Mouse (Mus musculus) megakaryocyte progenitor cell, adult 5-6 weeks (primary cell): ENCODE results near the gene Dennd1b. TPM values are rescaled to one million over a fixed set of nuclear protein-coding genes. Genes with fewer than 3 reads are reported as not detected.

Source experiments
- ATAC-seq: replicated peaks from 2 replicates; pipeline ENCODE4 v1.8.0; 2016; ENCODE audit warnings: mild to moderate bottlenecking, moderate TSS enrichment, inconsistent platforms; ENCODE audit not compliant: poor library complexity
- total RNA-seq, 2 experiments: library from RNA; stranded (forward) in 1 of 2; stranded (reverse) in 1 of 2; fragments of 157-497, 149-512 nt in 1 of 2; fragments of 200-1000 nt in 1 of 2; gene quantifications; 2 replicates each; pipeline versions ENCODE4 v1.2.3 to v1.2.4; 2015 to 2017

Gene Dennd1b
- 21.3 and 35.7 TPM in 2 replicates for total RNA-seq (2015)
- total RNA-seq (2017), result 21.5 and 22.6 TPM in 2 replicates

DNA sequence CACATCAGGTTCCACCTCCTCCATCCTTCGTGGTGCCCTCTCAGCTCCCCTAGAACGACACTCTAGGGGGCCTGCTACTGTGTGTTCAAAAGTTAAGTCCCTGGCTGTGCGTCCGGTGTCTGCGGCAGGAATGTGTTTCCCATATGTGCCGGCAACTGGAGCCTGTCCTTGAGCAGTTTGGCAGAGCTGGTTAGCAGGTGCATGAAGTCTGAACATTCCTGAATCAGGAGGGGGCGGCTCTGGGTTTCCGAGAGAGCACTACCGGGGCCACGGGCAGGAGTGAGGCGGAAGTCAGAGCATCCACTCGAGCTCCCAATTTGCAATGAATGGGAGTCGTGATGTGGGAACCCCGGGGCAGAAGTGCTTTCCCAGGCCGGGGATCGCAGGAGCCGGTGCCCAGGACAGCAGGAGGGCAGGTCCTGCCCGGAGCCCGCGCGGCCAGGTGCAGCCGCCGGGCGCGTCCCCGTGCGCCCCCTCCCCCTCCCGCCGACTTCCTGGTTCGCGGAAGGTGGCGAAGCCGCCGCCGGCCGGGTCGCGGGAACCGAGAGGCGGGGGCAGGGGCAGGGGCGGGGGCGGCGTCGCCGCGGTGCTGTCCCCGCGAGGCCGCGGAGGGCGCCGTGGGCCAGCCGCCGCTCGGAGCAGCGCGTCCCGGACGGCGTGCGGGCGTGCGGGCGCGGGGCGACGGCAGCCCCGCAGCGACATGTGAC is at the start of gene Dennd1b:
TSS of gene Dennd1b (plus strand) at position 275 of the 707 bp plus-strand sequence.
- peak; percentile 55 for ATAC-seq

DNA sequence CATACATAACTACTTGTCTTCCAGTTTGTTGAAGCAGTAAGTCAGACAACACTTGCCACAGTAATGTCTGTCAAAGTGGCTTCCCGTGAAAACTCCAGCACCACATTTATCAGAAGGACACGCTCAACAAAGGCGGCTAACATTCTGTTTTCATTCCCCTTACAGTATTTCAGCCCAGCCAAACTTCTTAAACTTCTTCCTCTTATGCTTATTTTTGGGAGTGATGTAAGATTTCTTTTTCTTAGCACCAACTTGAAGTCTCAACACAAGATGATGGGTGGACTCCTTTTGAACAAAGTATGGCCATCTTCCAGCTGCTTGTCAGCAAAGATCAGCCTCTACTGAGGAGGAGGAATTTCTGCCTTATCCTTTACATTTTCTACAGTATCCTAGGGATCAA is 47.6 kb upstream of the Dennd1b start:
- no peak for ATAC-seq

DNA sequence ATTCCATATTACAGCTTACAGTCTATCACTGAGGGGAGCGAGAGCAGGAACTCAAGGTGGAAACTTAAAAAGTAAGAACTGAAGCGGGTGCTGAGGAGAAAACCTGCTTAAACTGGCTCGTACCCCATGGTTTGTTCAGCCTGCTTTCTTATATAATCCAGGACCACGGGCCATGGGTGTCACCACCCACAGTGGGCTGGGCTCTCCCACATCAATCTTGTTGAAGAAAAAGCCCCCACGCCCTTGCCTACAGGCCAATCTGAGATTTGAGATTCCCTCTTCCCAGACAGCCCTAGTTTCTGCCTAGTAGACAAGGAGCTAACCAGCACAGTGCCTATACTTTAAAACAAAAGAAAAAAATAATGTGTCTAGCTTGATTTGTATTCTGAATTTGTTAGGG is 43.6 kb upstream of the Dennd1b start:
- ATAC-seq, result no peak

GRCm38 (mm10) chr1:138920082-138920481 is 43.2 kb upstream of the Dennd1b start:
- ATAC-seq, result peak; percentile 76

GRCm38 (mm10) chr1:138920799-138921198 is 42.4 kb upstream of the Dennd1b start:
- ATAC-seq, result no peak

- ATAC-seq, result peak; percentile 76
Observed at GRCm38 (mm10) chr1:138922886-138923285, 40.3 kb upstream of the Dennd1b start.

DNA sequence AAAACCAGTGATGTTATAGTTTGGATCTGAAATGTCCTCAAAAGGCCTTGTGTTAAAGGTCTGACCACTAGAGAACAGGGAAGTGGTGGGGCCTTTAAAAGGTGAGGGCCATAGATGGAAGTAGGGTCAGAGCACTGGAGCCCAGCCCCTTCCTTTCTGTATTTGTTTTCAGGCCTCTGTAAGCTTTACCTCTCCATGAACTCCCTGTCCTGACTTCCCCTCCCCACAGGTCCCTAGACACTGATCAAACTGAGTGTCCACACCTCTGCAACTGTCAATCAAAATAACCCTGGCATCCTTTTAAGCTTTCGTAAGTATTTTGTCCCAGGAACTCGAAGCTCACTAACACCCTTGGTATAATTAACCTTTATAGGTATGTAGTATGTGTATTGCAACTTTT is 39.0 kb upstream of the Dennd1b start:
- no peak for ATAC-seq

GRCm38 (mm10) chr1:138928671-138929483 is 34.4 kb upstream of the Dennd1b start:
- ATAC-seq, result peak; percentile 73

GRCm38 (mm10) chr1:138929985-138930384 is 33.2 kb upstream of the Dennd1b start:
- no peak for ATAC-seq

- no peak for ATAC-seq
Observed at GRCm38 (mm10) chr1:138930856-138931255, 32.4 kb upstream of the Dennd1b start.

DNA sequence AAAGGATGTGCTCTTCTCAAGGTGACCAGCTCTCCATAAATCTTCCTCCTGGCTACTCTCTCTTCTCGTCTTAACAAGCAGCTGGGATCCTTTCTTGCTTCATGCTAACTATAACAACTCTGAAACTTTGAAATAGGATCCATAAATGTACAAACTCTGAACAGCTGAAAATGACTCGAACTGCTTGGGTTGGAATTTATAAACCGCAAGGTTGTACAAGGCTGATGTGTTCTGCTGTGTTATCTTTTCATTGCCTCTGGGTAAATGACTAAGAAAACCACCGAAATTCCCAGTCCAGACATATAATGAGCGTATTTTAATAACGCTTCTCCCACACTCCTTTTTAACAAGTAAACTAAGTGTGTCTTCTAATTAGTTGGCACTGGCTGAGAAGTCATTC is 27.1 kb upstream of the Dennd1b start:
- ATAC-seq, result no peak

GRCm38 (mm10) chr1:138937686-138938370 is 25.4 kb upstream of the Dennd1b start:
- no peak for ATAC-seq

DNA sequence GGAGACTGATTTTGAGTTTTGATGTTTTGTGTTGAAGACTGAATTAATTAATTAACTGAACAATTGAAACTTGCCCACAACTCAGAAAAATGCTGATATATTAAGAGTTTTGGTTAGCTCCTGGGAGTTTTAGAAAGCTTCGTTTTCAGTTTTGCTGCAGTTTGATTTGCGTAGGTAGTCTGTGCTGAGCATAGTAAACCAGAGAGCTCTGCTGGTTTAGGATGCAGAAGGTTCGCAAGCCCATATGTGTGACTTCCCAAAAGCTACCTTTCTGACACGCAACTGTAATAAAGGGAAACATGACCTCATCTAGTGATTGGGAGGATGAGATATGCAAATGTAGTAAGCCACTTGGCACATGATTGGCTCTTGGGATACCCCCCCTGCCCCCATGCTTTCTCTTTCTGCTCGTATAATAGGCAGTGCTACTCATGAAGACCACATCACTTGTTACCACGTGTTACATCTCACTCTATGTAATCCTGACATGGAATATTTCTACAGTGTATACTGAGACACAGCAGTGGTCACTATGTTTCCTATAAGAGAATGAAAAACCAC is 23.6 kb upstream of the Dennd1b start:
- ATAC-seq, result peak; percentile 84

GRCm38 (mm10) chr1:138940407-138940806 is 22.8 kb upstream of the Dennd1b start:
- ATAC-seq, result peak; percentile 56

DNA sequence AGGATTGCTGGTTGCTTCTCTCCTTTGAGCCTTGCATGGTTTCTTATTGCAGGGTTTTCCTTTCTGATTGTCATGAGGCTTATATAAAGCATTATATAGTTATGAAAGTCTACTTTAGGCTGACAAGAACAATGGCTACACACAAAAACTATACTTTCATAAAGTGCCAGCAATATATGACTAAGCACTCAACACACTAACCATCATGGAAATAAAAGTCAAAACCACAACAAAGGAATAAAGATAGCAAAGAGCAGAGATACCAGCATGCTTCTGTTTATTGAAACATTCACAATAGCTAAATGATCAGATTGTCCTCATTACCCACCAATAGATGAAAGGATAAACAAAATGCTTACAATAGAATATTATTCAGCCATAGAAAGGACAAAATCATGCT is 11.1 kb upstream of the Dennd1b start:
- ATAC-seq, result no peak

GRCm38 (mm10) chr1:138954978-138955377 is 8.3 kb upstream of the Dennd1b start:
- no peak for ATAC-seq

DNA sequence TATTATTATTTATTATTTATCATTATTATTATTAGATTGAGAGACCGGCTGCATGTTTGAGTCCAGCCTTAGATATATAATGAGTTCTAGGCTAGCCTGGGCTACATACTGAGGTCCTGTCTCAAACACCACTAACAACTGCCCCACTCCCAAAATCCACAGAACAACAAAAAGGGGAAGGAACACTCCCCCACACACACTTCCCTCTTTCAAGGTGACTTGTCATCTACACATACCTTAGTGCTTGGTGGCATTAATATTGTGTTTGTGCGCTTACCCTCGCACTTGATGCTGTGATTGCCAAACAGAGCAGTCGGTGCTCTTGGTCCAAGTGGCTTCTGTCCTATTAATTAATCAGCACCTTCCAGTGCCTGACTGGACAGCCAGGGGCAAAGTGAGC is 7.8 kb upstream of the Dennd1b start:
- ATAC-seq, result peak; percentile 76

DNA sequence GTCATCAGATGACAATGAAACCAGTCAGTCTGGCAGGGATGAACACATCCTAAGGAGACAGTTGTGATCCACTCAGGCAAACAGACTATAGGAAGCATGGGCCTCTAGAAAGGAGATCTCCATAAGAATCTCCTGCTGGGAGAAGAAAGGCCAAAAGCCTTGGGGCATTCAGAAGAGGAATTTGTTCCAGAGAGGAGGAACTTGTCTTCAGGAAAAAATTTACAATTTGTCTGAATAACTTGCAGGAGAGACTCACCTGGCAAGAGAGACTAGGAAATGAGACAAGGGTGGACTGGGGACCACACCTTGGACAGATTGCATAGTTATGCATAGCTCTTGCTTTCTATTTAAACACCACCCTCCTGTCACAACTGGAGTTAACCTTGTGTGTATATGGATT is 6.7 kb upstream of the Dennd1b start:
- ATAC-seq, result no peak

DNA sequence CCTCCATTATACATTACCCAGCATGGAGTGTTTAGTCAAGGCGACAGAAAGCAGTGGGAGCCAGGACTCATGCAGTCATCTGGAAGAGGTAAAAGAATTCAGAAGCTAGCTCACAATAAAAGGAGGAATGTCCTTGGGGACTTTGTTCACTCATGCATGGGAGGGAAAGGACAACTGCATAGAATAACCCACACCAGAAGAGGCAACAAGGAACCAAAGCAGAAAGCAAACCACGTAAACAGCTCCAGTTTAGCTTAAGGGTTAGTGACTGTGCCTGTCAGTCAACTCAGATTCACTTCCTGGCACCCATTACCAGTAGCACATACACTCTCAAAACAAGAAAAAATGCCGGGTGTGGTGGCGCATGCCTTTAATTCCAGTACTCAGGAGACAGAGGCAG is 6.1 kb upstream of the Dennd1b start:
- ATAC-seq, result no peak

DNA sequence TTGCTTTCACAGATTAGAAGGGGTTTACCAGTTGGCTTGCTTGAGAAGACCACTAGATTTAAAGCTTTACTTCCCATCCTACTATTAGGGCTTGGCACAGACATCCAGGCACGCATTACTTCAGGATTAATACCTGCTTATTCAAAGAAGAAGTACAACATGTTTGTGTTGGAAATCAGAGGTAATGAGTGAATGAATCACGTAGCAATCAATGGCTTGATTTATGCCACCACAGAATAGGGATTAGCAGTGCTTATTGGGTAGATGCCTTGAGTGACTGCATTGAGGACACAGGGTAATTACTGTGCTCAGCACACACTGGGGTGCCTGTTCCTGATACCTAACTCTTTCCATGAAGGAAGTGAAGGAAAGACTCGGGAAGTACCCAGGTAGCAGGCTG is 4.4 kb upstream of the Dennd1b start:
- no peak for ATAC-seq

DNA sequence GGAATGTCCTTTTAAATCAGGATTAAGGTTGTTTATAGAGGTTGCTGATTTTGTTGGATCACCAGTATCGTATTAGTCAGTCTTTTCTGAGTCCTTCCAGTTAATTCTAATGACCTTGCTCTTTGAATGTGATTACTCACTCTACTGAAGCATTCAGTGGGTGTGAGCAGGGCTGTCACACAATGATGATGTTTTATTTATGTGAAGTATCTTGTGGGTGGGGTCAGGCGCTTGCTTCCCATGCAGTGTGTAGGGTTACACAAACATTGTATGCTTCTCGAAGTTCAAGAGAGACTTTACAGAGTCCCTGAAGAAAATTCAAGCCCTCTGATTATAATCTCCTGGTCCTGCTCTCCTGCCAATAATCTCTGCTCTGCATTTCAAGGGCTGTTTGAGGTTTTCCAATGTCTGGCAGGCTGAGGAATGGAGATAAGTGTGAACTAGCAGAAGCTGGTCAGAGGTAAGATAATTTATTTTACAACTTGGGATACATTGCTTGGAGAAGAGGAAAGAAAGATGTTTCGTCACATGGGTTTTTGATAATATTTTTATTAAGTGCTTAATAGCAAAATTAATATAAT is 3.2 kb upstream of the Dennd1b start:
- no peak for ATAC-seq
